Mouse (Mus musculus): ENCODE results near the gene Mvb12b. TPM values are rescaled to one million over a fixed set of nuclear protein-coding genes. Genes with fewer than 3 reads are reported as not detected.
A peak's percentile ranks its signal among the peaks of the same experiment; 100 is the strongest.

Gene Mvb12b
- polyA plus RNA-seq, 1 experiment from 2014 or later = 23.7 TPM

GRCm38 (mm10) chr2:33770526-33771130 lies 117.1 kb downstream of the Mvb12b start:
- Histone ChIP-seq H3K9ac (no peak overlapping the region), H3K27ac (no peak overlapping the region)

DNA sequence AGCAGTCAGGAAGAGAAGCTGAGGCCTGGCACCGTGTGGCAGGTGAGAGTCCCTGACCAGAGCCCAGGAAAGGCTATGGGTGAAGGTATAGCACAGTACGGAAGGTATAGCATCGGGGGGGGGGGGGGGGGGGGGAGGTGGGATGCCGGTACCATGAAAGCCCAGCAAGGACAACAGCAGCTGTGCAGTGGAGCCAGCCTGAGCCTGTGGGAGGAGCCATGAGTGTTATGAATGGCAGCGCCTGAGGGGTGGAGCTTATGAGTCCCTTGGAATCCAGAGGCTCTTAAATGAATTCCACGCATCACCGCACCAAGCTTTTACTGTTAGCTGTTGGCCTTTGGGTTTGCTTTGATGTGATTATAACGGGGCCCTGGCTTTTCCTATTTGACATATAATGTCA lies 123.3 kb downstream of the Mvb12b start:
- WGBS = 37% methylated on average over 5 of the region's 8 CpGs

More at GRCm38 (mm10) chr2:33770526-33771130, 117.1 kb downstream of the Mvb12b start:
- H3K36me3 ChIP-seq = peaks cover 21% of the 10 kb centered on the region
- H3K4me3 ChIP-seq = no peak overlapping the region
- H3K4me2 ChIP-seq = no peak overlapping the region
- ATAC-seq (ENCODE audit: insufficient number of reproducible peaks, insufficient read depth, low FRiP score, low TSS enrichment, low read depth) = no peak
- no peaks in the 10 kb centered on the region for H3K27me3 ChIP-seq
- 90% methylated on average over 4 of the region's 4 CpGs for WGBS
- H3K4me1 ChIP-seq = peaks cover 30% of the 10 kb centered on the region
- no peaks in the 10 kb centered on the region for H3K9me3 ChIP-seq

DNA sequence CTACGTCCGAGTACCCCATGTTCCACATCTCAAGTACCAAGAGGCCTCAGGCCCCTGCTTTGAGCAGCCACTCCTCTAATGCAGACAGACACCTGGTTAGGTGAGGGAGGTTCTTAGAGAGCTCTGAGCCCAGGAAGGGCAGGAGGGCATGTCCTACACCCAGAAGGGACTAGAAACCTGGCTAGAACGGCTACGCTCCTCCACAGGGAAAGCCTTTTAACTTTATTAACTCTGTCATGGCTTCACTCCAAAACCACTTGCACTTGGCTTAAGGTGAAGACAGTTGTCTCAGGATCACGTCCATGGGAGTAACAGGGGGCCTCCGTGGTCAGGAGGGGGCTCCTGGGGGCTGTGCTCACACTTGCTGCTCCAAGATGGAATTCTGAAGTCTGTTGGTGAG lies 125.5 kb downstream of the Mvb12b start:
- H3K4me2 ChIP-seq = no peak overlapping the region
- no peak for ATAC-seq (ENCODE audit: insufficient number of reproducible peaks, insufficient read depth, low FRiP score, low TSS enrichment, low read depth)
- no peaks in the 10 kb centered on the region for H3K9me3 ChIP-seq
- peaks cover 20% of the 10 kb centered on the region; the same call in 1 of the 2 replicates for H3K36me3 ChIP-seq
- WGBS = 44% methylated on average over 6 of the region's 6 CpGs
- peaks cover 28% of the 10 kb centered on the region for H3K4me1 ChIP-seq
- H3K27me3 ChIP-seq = no peaks in the 10 kb centered on the region
- no peak overlapping the region for H3K4me3 ChIP-seq
- no peak overlapping the region for H3K9ac ChIP-seq
- H3K27ac ChIP-seq = peak overlapping the region; percentile 29; the same call in 1 of the 2 replicates

More for the DNA sequence above, 123.3 kb downstream of the Mvb12b start:
- H3K27ac ChIP-seq = no peak overlapping the region
- no peaks in the 10 kb centered on the region for H3K27me3 ChIP-seq
- no peak overlapping the region for H3K9ac ChIP-seq
- H3K4me3 ChIP-seq = no peak overlapping the region
- H3K4me2 ChIP-seq = no peak overlapping the region
- no peaks in the 10 kb centered on the region for H3K9me3 ChIP-seq
- peaks cover 28% of the 10 kb centered on the region for H3K4me1 ChIP-seq
- peaks cover 15% of the 10 kb centered on the region; the same call in 1 of the 2 replicates for H3K36me3 ChIP-seq
- no peak for ATAC-seq (ENCODE audit: insufficient number of reproducible peaks, insufficient read depth, low FRiP score, low TSS enrichment, low read depth)

GRCm38 (mm10) chr2:33760571-33760991 lies 127.2 kb downstream of the Mvb12b start:
- Histone ChIP-seq H3K4me1 (peaks cover 34% of the 10 kb centered on the region), H3K9ac (no peak overlapping the region), H3K36me3 (peaks cover 15% of the 10 kb centered on the region; the same call in 1 of the 2 replicates), H3K4me2 (no peak overlapping the region), H3K9me3 (no peaks in the 10 kb centered on the region), H3K4me3 (no peak overlapping the region), H3K27me3 (no peaks in the 10 kb centered on the region), H3K27ac (no peak overlapping the region)
- no peak for ATAC-seq (ENCODE audit: insufficient number of reproducible peaks, insufficient read depth, low FRiP score, low TSS enrichment, low read depth)
- 78% methylated on average over 13 of the region's 13 CpGs for WGBS

DNA sequence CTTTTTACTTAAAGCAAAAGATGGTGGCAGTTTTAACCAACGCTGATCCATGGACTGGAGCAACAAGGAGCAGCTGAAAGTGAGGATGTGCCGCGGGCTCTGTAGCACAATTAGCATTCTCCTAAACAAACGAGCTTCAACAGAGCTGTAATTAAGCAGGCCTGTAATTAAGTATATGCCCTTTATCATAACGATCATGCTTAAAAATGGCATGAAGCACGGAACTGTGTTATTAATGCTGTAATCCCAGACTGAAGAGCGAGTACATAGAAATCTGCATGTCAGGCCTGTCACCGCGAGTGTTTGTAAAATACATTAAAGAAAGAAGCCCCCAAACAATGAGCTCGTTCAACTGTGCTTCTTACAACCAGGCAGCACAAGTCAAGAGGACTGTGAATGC lies 128.3 kb downstream of the Mvb12b start:
- no peak overlapping the region for H3K4me2 ChIP-seq
- no peak overlapping the region for H3K27ac ChIP-seq
- H3K9me3 ChIP-seq = no peaks in the 10 kb centered on the region
- ATAC-seq (ENCODE audit: insufficient number of reproducible peaks, insufficient read depth, low FRiP score, low TSS enrichment, low read depth) = no peak
- WGBS = 55% methylated on average over 10 of the region's 10 CpGs
- no peak overlapping the region for H3K9ac ChIP-seq
- peaks cover 12% of the 10 kb centered on the region; the same call in 1 of the 2 replicates for H3K36me3 ChIP-seq
- H3K4me1 ChIP-seq = peaks cover 46% of the 10 kb centered on the region
- no peak overlapping the region for H3K4me3 ChIP-seq
- H3K27me3 ChIP-seq = no peaks in the 10 kb centered on the region

- no peak for ATAC-seq (ENCODE audit: insufficient number of reproducible peaks, insufficient read depth, low FRiP score, low TSS enrichment, low read depth)
- WGBS = 39% methylated on average over 6 of the region's 6 CpGs
- peaks cover 13% of the 10 kb centered on the region for H3K36me3 ChIP-seq
- H3K27me3 ChIP-seq = no peaks in the 10 kb centered on the region
- no peaks in the 10 kb centered on the region for H3K9me3 ChIP-seq
- H3K4me3 ChIP-seq = no peak overlapping the region
- no peak overlapping the region for H3K4me2 ChIP-seq
- peak overlapping the region; percentile 90 for H3K27ac ChIP-seq
- H3K9ac ChIP-seq = peak overlapping the region; percentile 21; the same call in 1 of the 2 replicates
- peaks cover 48% of the 10 kb centered on the region for H3K4me1 ChIP-seq
Measured at GRCm38 (mm10) chr2:33755633-33756020, 132.1 kb downstream of the Mvb12b start.

DNA sequence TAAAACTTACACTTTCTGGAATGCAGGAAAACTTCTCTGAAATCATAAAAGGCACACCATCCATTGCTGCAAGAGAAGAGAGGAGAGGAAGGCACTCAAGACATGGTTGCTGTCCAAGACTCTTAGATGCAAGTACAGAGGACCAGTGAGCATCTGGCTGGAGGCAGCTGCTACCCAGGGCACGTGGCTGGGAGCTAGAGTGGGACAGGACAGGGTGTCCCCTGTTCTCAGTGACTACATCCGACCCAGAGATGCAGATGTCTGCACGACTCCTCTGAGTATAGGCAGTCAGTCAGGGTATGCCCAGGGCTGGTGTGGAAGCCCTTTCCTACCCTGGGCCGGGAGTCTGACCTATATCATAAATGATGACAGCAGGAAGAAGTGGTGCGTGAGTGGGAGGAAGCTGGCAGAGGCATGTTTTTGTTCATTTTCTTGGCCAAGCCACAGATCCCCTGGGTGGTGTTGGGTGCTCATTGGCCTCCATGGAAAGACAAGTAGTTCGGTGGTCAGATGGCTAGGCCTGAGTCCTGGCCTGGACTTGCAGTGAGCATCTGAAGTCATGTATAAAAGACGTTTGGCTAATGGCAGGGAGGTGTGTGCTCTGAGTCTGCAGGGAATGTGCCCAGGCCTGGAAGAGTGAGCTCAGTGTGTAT lies 132.6 kb downstream of the Mvb12b start:
- Histone ChIP-seq H3K27ac (peak overlapping the region; percentile 90), H3K4me2 (no peak overlapping the region), H3K36me3 (peaks cover 18% of the 10 kb centered on the region), H3K9me3 (no peaks in the 10 kb centered on the region), H3K4me1 (peaks cover 42% of the 10 kb centered on the region), H3K4me3 (no peak overlapping the region), H3K9ac (no peak overlapping the region), H3K27me3 (no peaks in the 10 kb centered on the region)
- 58% methylated on average over 7 of the region's 7 CpGs for WGBS
- no peak for ATAC-seq (ENCODE audit: insufficient number of reproducible peaks, insufficient read depth, low FRiP score, low TSS enrichment, low read depth)

DNA sequence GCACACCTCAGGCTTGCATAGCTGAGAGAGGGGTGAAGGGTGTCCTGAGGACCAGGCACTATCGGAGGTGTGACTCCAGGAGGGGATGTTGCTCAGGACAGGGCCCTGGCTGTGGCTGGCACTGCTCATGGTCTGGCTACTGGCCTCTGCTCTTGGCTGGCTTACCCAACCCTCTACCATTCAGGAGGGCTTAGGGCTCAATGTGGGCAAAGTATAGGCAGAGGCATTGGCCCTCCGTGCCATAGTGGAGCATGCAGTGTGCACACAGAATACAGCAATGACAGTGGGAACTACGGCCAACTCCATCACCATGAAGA lies 133.5 kb downstream of the Mvb12b start:
- H3K27me3 ChIP-seq = no peaks in the 10 kb centered on the region
- H3K9ac ChIP-seq = no peak overlapping the region
- H3K4me1 ChIP-seq = peaks cover 37% of the 10 kb centered on the region
- ATAC-seq (ENCODE audit: insufficient number of reproducible peaks, insufficient read depth, low FRiP score, low TSS enrichment, low read depth) = peak; percentile 1; the same call in 1 of the 2 replicates
- H3K4me2 ChIP-seq = peak overlapping the region; percentile 33
- 59% methylated on average over 3 of the region's 3 CpGs for WGBS
- H3K36me3 ChIP-seq = peaks cover 27% of the 10 kb centered on the region
- peak overlapping the region; percentile 90 for H3K27ac ChIP-seq
- no peak overlapping the region for H3K4me3 ChIP-seq
- H3K9me3 ChIP-seq = no peaks in the 10 kb centered on the region

- Histone ChIP-seq H3K9me3 (no peaks in the 10 kb centered on the region), H3K27me3 (no peaks in the 10 kb centered on the region), H3K36me3 (peaks cover 31% of the 10 kb centered on the region), H3K27ac (peak overlapping the region; percentile 90), H3K4me3 (no peak overlapping the region), H3K4me2 (peak overlapping the region; percentile 33), H3K4me1 (peaks cover 37% of the 10 kb centered on the region), H3K9ac (peak overlapping the region; percentile 63)
- peak; percentile 68 for ATAC-seq (ENCODE audit: insufficient number of reproducible peaks, insufficient read depth, low FRiP score, low TSS enrichment, low read depth)
- 12% methylated on average over 15 of the region's 15 CpGs for WGBS
Measured at GRCm38 (mm10) chr2:33753630-33754316, 134.0 kb downstream of the Mvb12b start.

- Histone ChIP-seq H3K4me2 (no peak overlapping the region), H3K4me1 (peaks cover 31% of the 10 kb centered on the region), H3K27me3 (no peaks in the 10 kb centered on the region), H3K4me3 (no peak overlapping the region), H3K9ac (no peak overlapping the region), H3K27ac (no peak overlapping the region), H3K36me3 (peaks cover 29% of the 10 kb centered on the region), H3K9me3 (no peaks in the 10 kb centered on the region)
- 90% methylated on average over 7 of the region's 7 CpGs for WGBS
- ATAC-seq (ENCODE audit: insufficient number of reproducible peaks, insufficient read depth, low FRiP score, low TSS enrichment, low read depth) = no peak
Measured at GRCm38 (mm10) chr2:33750611-33751010, 137.1 kb downstream of the Mvb12b start.

- Histone ChIP-seq H3K36me3 (peaks cover 31% of the 10 kb centered on the region), H3K4me3 (no peak overlapping the region), H3K27ac (no peak overlapping the region), H3K27me3 (no peaks in the 10 kb centered on the region), H3K4me1 (no peaks in the 10 kb centered on the region), H3K9me3 (no peaks in the 10 kb centered on the region), H3K9ac (no peak overlapping the region), H3K4me2 (no peak overlapping the region)
- ATAC-seq (ENCODE audit: insufficient number of reproducible peaks, insufficient read depth, low FRiP score, low TSS enrichment, low read depth) = peak; percentile 48; the same call in 1 of the 2 replicates
- 6% methylated on average over 5 of the region's 5 CpGs for WGBS
Measured at GRCm38 (mm10) chr2:33746471-33746870, 141.3 kb downstream of the Mvb12b start.

Data from embryonic facial prominence, embryonic 13.5 days (tissue).